Comparison of ENCODE assay signal across 8 mouse cellular contexts in the genomic region with DNA sequence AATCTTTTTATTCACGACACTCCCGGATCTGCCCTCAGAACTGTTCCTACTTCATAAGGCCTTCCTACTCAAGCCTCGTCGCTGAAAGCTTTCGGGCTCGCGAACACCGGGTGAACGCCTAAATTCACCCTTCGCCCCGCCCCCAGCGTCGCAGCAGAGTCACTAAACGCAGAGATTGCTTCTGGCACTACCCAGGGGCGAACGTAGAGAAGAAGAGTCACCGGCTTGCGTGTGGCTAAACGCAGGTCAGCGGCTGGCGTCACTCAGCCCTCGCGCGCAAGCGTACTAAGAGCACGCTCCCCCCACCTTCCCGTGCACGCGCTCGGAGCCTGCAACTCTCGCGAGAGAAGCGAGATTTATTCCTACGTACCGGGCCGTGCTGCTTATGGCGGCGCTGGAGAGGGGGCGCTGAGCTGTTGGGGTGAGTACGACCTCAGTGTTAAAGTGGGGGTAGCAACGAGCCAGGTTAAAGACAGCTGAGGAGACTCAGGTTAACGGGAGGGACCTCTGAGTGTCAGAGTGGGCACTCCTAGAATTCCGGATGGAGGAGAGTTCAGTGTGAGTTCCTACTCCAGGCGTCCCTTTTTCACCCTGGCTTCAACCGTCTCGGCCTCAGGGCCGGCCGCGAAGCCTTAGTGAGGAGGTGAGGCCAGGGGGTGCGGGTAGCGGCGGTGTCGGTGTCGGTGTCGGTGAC. TPM values are rescaled to one million over a fixed set of nuclear protein-coding genes. Genes with fewer than 3 reads are reported as not detected.
DNase-seq lines count a peak whose midpoint lies in the region; ATAC-seq lines count a peak whose summit lies in the region.

Gene Csde1, plus strand, starts transcription at position 178 of the 694 bp plus-strand sequence.

- peak; percentile 94 for ATAC-seq in forebrain, embryonic 14.5 days
- ATAC-seq in neural tube, embryonic 15.5 days (ENCODE audit: low FRiP score): peak; percentile 96

- no peaks in the 10 kb centered on the region for H3K9me3 ChIP-seq in forebrain, embryonic 14.5 days (replicated peaks; ENCODE audit: control insufficient read depth, low read length)
- H3K9me3 ChIP-seq in neural tube, embryonic 15.5 days (replicated peaks): no peaks in the 10 kb centered on the region

- H3K4me1 ChIP-seq in forebrain, embryonic 14.5 days (ENCODE audit: control insufficient read depth, insufficient read depth, low read length): peaks cover 8% of the 10 kb centered on the region
- H3K4me1 ChIP-seq in neural tube, embryonic 15.5 days: peaks cover 21% of the 10 kb centered on the region

- peak within 1 kb of the TSS; percentile 77 for H3K4me3 ChIP-seq in forebrain, embryonic 14.5 days (ENCODE audit: low read depth, low read length)
- H3K4me3 ChIP-seq in neural tube, embryonic 15.5 days (replicated peaks): peak within 1 kb of the TSS; percentile 91

- no peaks in the 10 kb centered on the region for H3K36me3 ChIP-seq in forebrain, embryonic 14.5 days (ENCODE audit: control insufficient read depth, insufficient read depth, low read length)
- no peaks in the 10 kb centered on the region for H3K36me3 ChIP-seq in neural tube, embryonic 15.5 days

- WGBS in forebrain, embryonic 14.5 days: under 1% methylated on average over 55 of the region's 55 CpGs
- WGBS in neural tube, embryonic 15.5 days: under 1% methylated on average over 55 of the region's 55 CpGs

- H3K4me2 ChIP-seq in forebrain, embryonic 14.5 days (ENCODE audit: low read length): peak within 1 kb of the TSS; percentile 77
- peak within 1 kb of the TSS; percentile 63 for H3K4me2 ChIP-seq in neural tube, embryonic 15.5 days

- intact Hi-C loops in heart, postnatal 14 days (cut with DNase I): loop anchor here (5.0 to 10.0 kb wide), 2 partner anchors 37 to 1764 kb away; partner anchors contain the start of genes Fam19a3, Nras, Ppm1j and Rhoc

- H3K27ac ChIP-seq in forebrain, embryonic 14.5 days (ENCODE audit: low read depth, low read length): peak within 1 kb of the TSS; percentile 96
- H3K27ac ChIP-seq in neural tube, embryonic 15.5 days (replicated peaks): peak within 1 kb of the TSS; percentile 99

- peak; percentile 99 for DNase-seq in ES-CJ7 (ENCODE audit: low read depth, low spot score)
- peak; percentile 96 for DNase-seq in cerebellum, adult 11 months
- DNase-seq in forebrain, embryonic 14.5 days (ENCODE audit: low spot score): peak; percentile 99
- peak; percentile 96 to 97 for DNase-seq in heart, postnatal 14 days
- peak; percentile 98 for DNase-seq in layer of hippocampus, adult 11-12 months (ENCODE audit: low spot score)
- peak; percentile 98 for DNase-seq in lung, adult 18-20 months
- peak; percentile 98 for DNase-seq in testis, postnatal 14 days (ENCODE audit: low spot score)

- H3K9ac ChIP-seq in forebrain, embryonic 14.5 days (ENCODE audit: low read length): peak within 1 kb of the TSS; percentile 97
- peak within 1 kb of the TSS; percentile 98 for H3K9ac ChIP-seq in neural tube, embryonic 15.5 days (replicated peaks)

- H3K27me3 ChIP-seq in forebrain, embryonic 14.5 days (replicated peaks; ENCODE audit: control insufficient read depth, insufficient read depth, low read length): no peaks in the 10 kb centered on the region
- no peaks in the 10 kb centered on the region for H3K27me3 ChIP-seq in neural tube, embryonic 15.5 days (replicated peaks)

RNA-seq across cellular contexts. Expression of gene Csde1, which starts in this region (rescaled TPM):
- 525 and 610 TPM in 2 replicates for polyA plus RNA-seq in forebrain, embryonic 14.5 days (2014; fragmentation: Nextera tagmentation; extraction: Ambion mirVana)
- 100 to 1,000 TPM; 413 to 418 TPM for total RNA-seq in heart, postnatal 14 days (2021)
- 294 and 309 TPM in 2 replicates for polyA plus RNA-seq in neural tube, embryonic 15.5 days (2015; fragmentation: Nextera tagmentation; extraction: Ambion mirVana)

Comparison
In these comparisons a context has a peak if more than half of its experiments do, and no peak if none do; other contexts are left out.
1. Peak in every context shown above with its lines: DNase-seq, ATAC-seq, H3K4me3 ChIP-seq and H3K27ac ChIP-seq.